Mouse (Mus musculus) heart, postnatal 0 days (tissue): ENCODE results near the gene Bpi. TPM values are rescaled to one million over a fixed set of nuclear protein-coding genes. Genes with fewer than 3 reads are reported as not detected.

Experiments used
- ATAC-seq: fragments of 200-750 bp; cut with Nextera tagmentation; 2 replicates; pipeline ENCODE4 v1.8.0; 2017; ENCODE audit warnings: low read depth, moderate number of reproducible peaks, moderate library complexity; ENCODE audit not compliant: insufficient read depth
- DNase-seq: peaks from one replicate; pipeline ENCODE4 v3.0.0-alpha.2; 2016; ENCODE audit warnings: low spot score
- H3K27ac ChIP-seq: fragments of 300-500 bp; sonication (generic); 2 replicates; pipeline ENCODE4 v1.5.1; 2014; ENCODE audit warnings: low read depth, mild to moderate bottlenecking
- H3K27me3 ChIP-seq: fragments of 300-500 bp; sonication (generic); 2 replicates; pipeline ENCODE4 v1.6.1; 2014; ENCODE audit warnings: low read length, mixed read lengths; ENCODE audit not compliant: control insufficient read depth, insufficient read depth
- H3K36me3 ChIP-seq: fragments of 300-500 bp; sonication (generic); replicated peaks from 2 replicates; pipeline ENCODE4 v1.6.1; 2014; ENCODE audit warnings: low read length, mixed read lengths; ENCODE audit not compliant: control insufficient read depth, insufficient read depth
- H3K4me1 ChIP-seq: fragments of 300-500 bp; sonication (generic); 2 replicates; pipeline ENCODE4 v1.6.1; 2014; ENCODE audit warnings: antibody characterized with exemption; ENCODE audit not compliant: control insufficient read depth, insufficient read depth
- H3K4me2 ChIP-seq: fragments of 300-500 bp; sonication (generic); 2 replicates; pipeline ENCODE4 v1.6.1; 2014; ENCODE audit warnings: low read depth, mild to moderate bottlenecking, low read length, moderate library complexity
- H3K4me3 ChIP-seq: fragments of 300-500 bp; sonication (generic); 2 replicates; pipeline ENCODE4 v1.5.1; 2014; ENCODE audit warnings: low read depth, low read length
- H3K9ac ChIP-seq: fragments of 300-500 bp; sonication (generic); replicated peaks from 2 replicates; pipeline ENCODE4 v1.6.1; 2014; ENCODE audit warnings: low read depth, low read length, mixed read lengths
- H3K9me3 ChIP-seq: fragments of 300-500 bp; sonication (generic); replicated peaks from 2 replicates; pipeline ENCODE4 v1.6.1; 2016; ENCODE audit warnings: low read length; ENCODE audit not compliant: control insufficient read depth
- CTCF ChIP-seq: IDR thresholded peaks from 2 replicates; pipeline ENCODE4 v1.5.1; 2016; ENCODE audit warnings: antibody characterized with exemption, control low read depth, low read depth
- EP300 ChIP-seq: IDR thresholded peaks from 2 replicates; pipeline ENCODE4 v1.6.1; 2016; ENCODE audit warnings: antibody characterized with exemption, low read depth
- WGBS: fragments of 180-500 bp; shearing (Covaris S2); extraction: QIAGEN DNeasy Blood & Tissue Kit; methylation state at CpG from one replicate; pipeline ENCODE4 v1.1.7; 2014; 5-methylcytosine and 5-hydroxymethylcytosine counted together
- polyA plus RNA-seq: library from polyadenylated mRNA; unstranded; fragments of >200 nt; fragmentation: Nextera tagmentation; extraction: Ambion mirVana; gene quantifications from 2 replicates; pipeline ENCODE4 v1.2.1, GENCODE M21; 2015
- total RNA-seq: library from RNA; depleted of rRNA; stranded (reverse); fragments of >200 nt; gene quantifications from 2 replicates; pipeline ENCODE4 v1.2.3, GENCODE M21; 2014; ENCODE audit warnings: low replicate concordance

Gene Bpi
- total and polyA plus RNA-seq, 2 experiments from 2014 or later: not detected

DNA sequence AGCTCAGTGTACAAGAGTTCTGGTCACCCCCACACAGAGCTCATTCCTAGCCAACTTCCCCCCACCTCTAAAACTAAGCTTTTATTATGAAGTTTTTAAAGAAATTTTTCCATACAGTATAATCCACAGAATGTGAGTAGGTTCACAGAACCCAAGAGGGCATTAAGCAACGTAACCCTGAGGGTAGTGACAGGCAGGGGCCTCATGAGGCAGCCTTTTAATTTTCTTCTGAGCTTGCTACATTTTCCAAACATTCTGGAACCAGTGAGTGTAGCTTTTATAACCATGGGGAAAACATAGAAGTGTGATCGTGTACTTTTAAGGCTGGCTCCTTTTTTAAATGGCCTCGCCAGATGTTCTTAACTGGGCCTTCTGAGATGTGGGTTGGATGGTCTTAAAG lies 34.4 kb upstream of the Bpi start:
- Histone ChIP-seq H3K4me2 (no peak overlapping the region), H3K4me3 (no peak overlapping the region), H3K36me3 (no peaks in the 10 kb centered on the region), H3K4me1 (peaks cover 9% of the 10 kb centered on the region), H3K27me3 (peaks cover 6% of the 10 kb centered on the region; the same call in 1 of the 2 replicates), H3K9ac (no peak overlapping the region), H3K9me3 (no peaks in the 10 kb centered on the region), H3K27ac (no peak overlapping the region)
- 70% methylated on average over 3 of the region's 3 CpGs for WGBS
- ATAC-seq: no peak
- DNase-seq: no peak
- TF ChIP-seq CTCF (no peak), EP300 (no peak)

DNA sequence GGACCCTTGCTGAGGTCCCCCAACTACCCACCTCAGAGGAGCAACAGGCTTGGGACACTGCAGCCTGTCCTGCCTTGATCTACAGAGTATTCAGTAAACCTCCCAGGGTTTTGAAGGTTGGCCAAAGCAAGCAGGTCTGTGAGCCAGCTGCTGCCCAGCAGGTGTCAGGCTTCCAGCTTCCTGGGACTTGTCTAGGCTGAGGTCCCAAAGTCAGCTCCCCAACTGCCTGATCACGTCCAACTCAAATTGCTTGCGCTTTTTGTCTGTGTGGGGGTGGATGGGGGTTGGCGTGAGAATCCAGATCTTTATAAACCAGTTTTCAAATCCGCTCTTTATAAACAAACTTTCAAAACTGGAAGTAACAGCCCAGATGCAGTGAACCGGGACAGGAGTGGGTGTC lies 32.6 kb upstream of the Bpi start:
- Histone ChIP-seq H3K9ac (no peak overlapping the region), H3K4me2 (no peak overlapping the region), H3K27me3 (peaks cover 18% of the 10 kb centered on the region), H3K9me3 (no peaks in the 10 kb centered on the region), H3K27ac (no peak overlapping the region), H3K36me3 (no peaks in the 10 kb centered on the region), H3K4me1 (peaks cover 12% of the 10 kb centered on the region), H3K4me3 (no peak overlapping the region)
- peak; percentile 40; the same call in 1 of the 2 replicates for ATAC-seq
- no peak for DNase-seq
- TF ChIP-seq EP300: no peak
- peak; percentile 50 for TF ChIP-seq CTCF
- WGBS: 54% methylated on average over 5 of the region's 5 CpGs

DNA sequence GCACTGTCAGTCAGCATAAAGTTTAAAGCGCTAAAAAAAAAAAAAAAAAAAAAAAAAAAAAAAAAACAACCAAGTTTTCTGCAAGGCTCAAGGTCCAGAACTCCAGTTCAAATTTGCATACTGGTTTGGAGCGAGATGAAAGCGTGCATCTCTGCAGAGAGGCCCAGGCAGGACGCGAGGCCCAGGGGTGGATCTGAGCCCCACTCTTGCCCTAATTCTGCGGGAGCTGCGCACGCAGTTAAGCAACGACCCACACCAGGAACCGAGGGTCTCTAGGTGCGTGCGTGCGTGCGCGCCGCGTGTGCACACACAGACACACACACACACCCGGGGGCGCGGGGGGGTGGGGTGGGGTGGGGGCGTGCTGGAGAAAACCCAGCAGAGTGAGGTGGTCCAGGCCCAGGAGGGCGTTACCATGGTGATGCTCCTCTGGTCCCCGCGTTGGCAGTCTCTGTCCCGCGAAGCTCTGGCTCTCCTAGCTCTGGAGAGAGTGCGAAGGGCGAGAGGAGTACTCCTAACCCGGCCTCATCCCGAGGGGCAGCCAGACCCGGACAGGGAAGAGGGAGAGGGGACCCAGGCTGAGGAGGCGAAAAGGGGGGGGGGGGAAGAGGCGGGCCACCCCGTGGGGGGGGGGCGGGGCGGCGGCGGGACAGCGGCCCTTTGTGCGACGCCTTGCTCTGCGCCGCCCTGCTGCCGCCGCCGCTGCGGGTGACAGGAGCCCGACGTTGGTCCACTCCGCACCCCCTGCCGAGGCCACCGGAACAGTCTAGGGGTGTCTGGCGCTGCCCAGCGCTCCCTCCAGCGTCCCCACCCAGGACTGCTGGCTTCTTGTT lies 29.0 kb upstream of the Bpi start, which contains the start of gene D630003M21Rik:
Gene D630003M21Rik (minus strand): TSS at position 553 of the 833 bp plus-strand sequence.
- H3K36me3 ChIP-seq: no peaks in the 10 kb centered on the region
- peaks cover 3% of the 10 kb centered on the region; the same call in 1 of the 2 replicates for H3K4me1 ChIP-seq
- H3K27me3 ChIP-seq: peaks cover 18% of the 10 kb centered on the region
- H3K4me2 ChIP-seq: peak within 1 kb of the TSS; percentile 63
- DNase-seq (no peak), ATAC-seq (peak; percentile 39; the same call in 1 of the 2 replicates)
- TF ChIP-seq CTCF (no peak), EP300 (no peak)
- H3K4me3 ChIP-seq: peak within 1 kb of the TSS; percentile 41
- no peaks in the 10 kb centered on the region for H3K9me3 ChIP-seq
- WGBS: 2% methylated on average over 30 of the region's 55 CpGs
- H3K27ac ChIP-seq: no peak within 1 kb of the TSS
- peak within 1 kb of the TSS; percentile 14; the same call in 1 of the 2 replicates for H3K9ac ChIP-seq

DNA sequence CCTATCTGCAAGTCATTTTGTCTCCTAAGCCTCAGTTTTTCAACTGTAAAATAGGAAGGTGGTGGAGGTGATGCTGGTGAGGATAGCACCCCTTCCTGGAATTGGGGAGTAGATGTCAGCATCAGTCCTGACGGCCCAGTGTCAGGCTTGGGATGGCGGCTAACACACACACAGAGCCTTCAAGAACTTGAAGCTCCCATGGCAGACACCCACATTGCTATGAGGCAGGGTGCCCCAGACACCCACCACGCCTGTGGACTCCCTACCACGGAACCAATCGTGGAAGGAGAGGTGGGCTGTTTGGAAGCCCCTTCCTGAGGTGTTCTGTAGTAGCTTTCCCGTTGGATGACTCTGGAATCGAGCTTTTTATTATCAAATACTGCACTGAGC lies 28.4 kb upstream of the Bpi start:
- Histone ChIP-seq H3K27ac (no peak overlapping the region), H3K9me3 (no peaks in the 10 kb centered on the region), H3K4me1 (peaks cover 3% of the 10 kb centered on the region; the same call in 1 of the 2 replicates), H3K4me3 (peak overlapping the region; percentile 41), H3K36me3 (no peaks in the 10 kb centered on the region), H3K4me2 (peak overlapping the region; percentile 63), H3K9ac (no peak overlapping the region), H3K27me3 (peaks cover 18% of the 10 kb centered on the region)
- no peak for DNase-seq
- no peak for TF ChIP-seq CTCF
- no peak for TF ChIP-seq EP300
- WGBS: 28% methylated on average over 7 of the region's 7 CpGs
- no peak; the same call in 1 of the 2 replicates for ATAC-seq

DNA sequence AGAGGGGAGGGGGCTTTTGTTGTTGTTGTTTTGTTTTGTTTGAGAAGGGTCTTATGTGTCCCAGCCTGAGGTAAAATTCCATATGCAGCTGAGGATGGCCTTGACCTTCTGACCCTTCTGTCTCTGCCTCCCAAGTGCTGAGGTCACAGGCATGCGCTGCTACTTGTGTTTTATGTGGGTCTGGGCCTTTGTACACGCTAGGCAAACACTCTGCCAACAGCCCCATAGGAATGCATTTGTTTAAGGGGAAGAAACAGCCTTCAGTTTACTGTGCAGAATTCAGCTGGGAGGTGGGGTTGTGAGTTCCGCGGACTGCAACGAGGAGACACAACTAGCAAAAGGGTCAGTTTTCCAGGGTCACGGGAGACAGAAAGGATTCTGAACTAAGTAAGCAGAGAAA lies 27.3 kb upstream of the Bpi start:
- Histone ChIP-seq H3K9ac (no peak overlapping the region), H3K4me3 (no peak overlapping the region), H3K9me3 (no peaks in the 10 kb centered on the region), H3K4me1 (peaks cover 3% of the 10 kb centered on the region; the same call in 1 of the 2 replicates), H3K4me2 (no peak overlapping the region), H3K27ac (no peak overlapping the region), H3K27me3 (peaks cover 18% of the 10 kb centered on the region), H3K36me3 (no peaks in the 10 kb centered on the region)
- ATAC-seq: no peak
- TF ChIP-seq EP300 (no peak), CTCF (no peak)
- 78% methylated on average over 6 of the region's 6 CpGs for WGBS
- no peak for DNase-seq

DNA sequence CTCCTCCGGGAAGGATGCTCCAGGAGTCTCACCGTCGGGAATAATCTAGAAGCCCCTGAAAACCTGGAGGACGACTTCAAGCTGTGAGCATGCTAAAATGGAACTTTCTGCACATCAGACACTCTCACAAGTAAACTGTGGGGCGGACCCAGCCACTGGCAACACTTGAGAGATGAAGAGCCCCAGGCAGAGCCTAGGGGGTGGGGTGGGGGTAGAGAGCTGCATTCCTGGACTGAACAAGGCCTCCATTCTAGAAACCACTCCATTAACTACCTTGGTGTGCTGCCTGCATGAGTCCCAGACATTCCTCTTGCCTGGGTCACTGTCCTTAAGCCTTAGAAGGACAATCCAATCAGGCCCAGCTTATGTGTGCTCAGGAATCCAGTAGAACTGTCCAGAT lies 26.8 kb upstream of the Bpi start:
- H3K9ac ChIP-seq: no peak overlapping the region

More for the DNA sequence above, 26.8 kb upstream of the Bpi start:
- Histone ChIP-seq H3K4me2 (no peak overlapping the region), H3K4me3 (no peak overlapping the region), H3K4me1 (peaks cover 3% of the 10 kb centered on the region; the same call in 1 of the 2 replicates), H3K9me3 (no peaks in the 10 kb centered on the region), H3K36me3 (no peaks in the 10 kb centered on the region), H3K27me3 (peaks cover 18% of the 10 kb centered on the region), H3K27ac (no peak overlapping the region)
- WGBS: 53% methylated on average over 5 of the region's 5 CpGs
- ATAC-seq: no peak
- no peak for TF ChIP-seq EP300
- TF ChIP-seq CTCF: no peak
- DNase-seq: no peak
